Mouse (Mus musculus) heart, postnatal 0 days (tissue): ENCODE results near the gene Slc30a1. TPM values are rescaled to one million over a fixed set of nuclear protein-coding genes. Genes with fewer than 3 reads are reported as not detected.

Source experiments
- ATAC-seq: fragments of 200-750 bp; cut with Nextera tagmentation; 2 replicates; pipeline ENCODE4 v1.8.0; 2017; ENCODE audit warnings: low read depth, moderate number of reproducible peaks, moderate library complexity; ENCODE audit not compliant: insufficient read depth
- DNase-seq: peaks from one replicate; pipeline ENCODE4 v3.0.0-alpha.2; 2016; ENCODE audit warnings: low spot score
- H3K27ac ChIP-seq: fragments of 300-500 bp; sonication (generic); 2 replicates; pipeline ENCODE4 v1.5.1; 2014; ENCODE audit warnings: low read depth, mild to moderate bottlenecking
- H3K27me3 ChIP-seq: fragments of 300-500 bp; sonication (generic); 2 replicates; pipeline ENCODE4 v1.6.1; 2014; ENCODE audit warnings: low read length, mixed read lengths; ENCODE audit not compliant: control insufficient read depth, insufficient read depth
- H3K36me3 ChIP-seq: fragments of 300-500 bp; sonication (generic); replicated peaks from 2 replicates; pipeline ENCODE4 v1.6.1; 2014; ENCODE audit warnings: low read length, mixed read lengths; ENCODE audit not compliant: control insufficient read depth, insufficient read depth
- H3K4me1 ChIP-seq: fragments of 300-500 bp; sonication (generic); 2 replicates; pipeline ENCODE4 v1.6.1; 2014; ENCODE audit warnings: antibody characterized with exemption; ENCODE audit not compliant: control insufficient read depth, insufficient read depth
- H3K4me2 ChIP-seq: fragments of 300-500 bp; sonication (generic); 2 replicates; pipeline ENCODE4 v1.6.1; 2014; ENCODE audit warnings: low read depth, mild to moderate bottlenecking, low read length, moderate library complexity
- H3K4me3 ChIP-seq: fragments of 300-500 bp; sonication (generic); 2 replicates; pipeline ENCODE4 v1.5.1; 2014; ENCODE audit warnings: low read depth, low read length
- H3K9ac ChIP-seq: fragments of 300-500 bp; sonication (generic); replicated peaks from 2 replicates; pipeline ENCODE4 v1.6.1; 2014; ENCODE audit warnings: low read depth, low read length, mixed read lengths
- H3K9me3 ChIP-seq: fragments of 300-500 bp; sonication (generic); replicated peaks from 2 replicates; pipeline ENCODE4 v1.6.1; 2016; ENCODE audit warnings: low read length; ENCODE audit not compliant: control insufficient read depth
- CTCF ChIP-seq: IDR thresholded peaks from 2 replicates; pipeline ENCODE4 v1.5.1; 2016; ENCODE audit warnings: antibody characterized with exemption, control low read depth, low read depth
- EP300 ChIP-seq: IDR thresholded peaks from 2 replicates; pipeline ENCODE4 v1.6.1; 2016; ENCODE audit warnings: antibody characterized with exemption, low read depth
- WGBS: fragments of 180-500 bp; shearing (Covaris S2); extraction: QIAGEN DNeasy Blood & Tissue Kit; methylation state at CpG from one replicate; pipeline ENCODE4 v1.1.7; 2014; 5-methylcytosine and 5-hydroxymethylcytosine counted together
- polyA plus RNA-seq: library from polyadenylated mRNA; unstranded; fragments of >200 nt; fragmentation: Nextera tagmentation; extraction: Ambion mirVana; gene quantifications from 2 replicates; pipeline ENCODE4 v1.2.1, GENCODE M21; 2015
- total RNA-seq: library from RNA; depleted of rRNA; stranded (reverse); fragments of >200 nt; gene quantifications from 2 replicates; pipeline ENCODE4 v1.2.3, GENCODE M21; 2014; ENCODE audit warnings: low replicate concordance

The Slc30a1 gene
- total and polyA plus RNA-seq, 2 experiments from 2014 or later: 3.6 to 20.0 TPM

- Histone ChIP-seq H3K9me3 (no peaks in the 10 kb centered on the region), H3K27me3 (no peaks in the 10 kb centered on the region), H3K4me3 (no peak overlapping the region), H3K27ac (no peak overlapping the region), H3K4me2 (no peak overlapping the region), H3K4me1 (peaks cover 26% of the 10 kb centered on the region), H3K9ac (no peak overlapping the region), H3K36me3 (no peaks in the 10 kb centered on the region)
- ATAC-seq (no peak), DNase-seq (no peak)
- TF ChIP-seq CTCF (no peak), EP300 (no peak)
- 78% methylated on average over 10 of the region's 10 CpGs for WGBS
These were observed 28.9 kb upstream of the Slc30a1 start for GRCm38 (mm10) chr1:191877681-191878080.

DNA sequence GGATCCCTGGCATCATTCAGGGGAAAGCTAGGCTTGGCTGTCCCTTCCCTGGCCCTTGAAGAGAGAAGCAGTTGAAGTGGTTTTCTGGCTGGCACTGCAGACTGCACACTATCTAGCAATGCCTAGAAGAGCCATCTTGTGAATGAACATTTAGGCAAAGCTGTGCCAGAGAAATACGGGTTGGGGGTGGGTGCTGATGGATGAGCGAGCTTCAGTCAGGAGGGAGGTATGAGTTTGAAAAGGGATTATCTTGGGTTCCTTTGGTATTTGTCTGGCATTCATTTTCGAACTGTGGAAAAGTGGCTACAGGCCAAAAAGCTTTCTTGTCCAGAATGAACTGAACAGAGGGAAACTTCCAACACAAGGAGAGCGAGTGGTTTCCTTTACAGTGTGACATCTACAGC, 28.0 kb upstream of the Slc30a1 start:
- TF ChIP-seq EP300 (no peak), CTCF (no peak)
- Histone ChIP-seq H3K4me1 (peaks cover 26% of the 10 kb centered on the region), H3K9me3 (no peaks in the 10 kb centered on the region), H3K27me3 (no peaks in the 10 kb centered on the region), H3K9ac (no peak overlapping the region), H3K36me3 (no peaks in the 10 kb centered on the region), H3K4me2 (peak overlapping the region; percentile 11; the same call in 1 of the 2 replicates), H3K27ac (no peak overlapping the region), H3K4me3 (no peak overlapping the region)
- DNase-seq (peak; percentile 52), ATAC-seq (peak; percentile 60)
- WGBS: 17% methylated on average over 4 of the region's 4 CpGs

- no peak for ATAC-seq
- 62% methylated on average over 3 of the region's 3 CpGs for WGBS
- DNase-seq: no peak
- Histone ChIP-seq H3K36me3 (no peaks in the 10 kb centered on the region), H3K4me2 (no peak overlapping the region), H3K27me3 (no peaks in the 10 kb centered on the region), H3K4me1 (peaks cover 23% of the 10 kb centered on the region; the same call in 1 of the 2 replicates), H3K4me3 (no peak overlapping the region), H3K27ac (no peak overlapping the region), H3K9ac (no peak overlapping the region), H3K9me3 (no peaks in the 10 kb centered on the region)
- no peak for TF ChIP-seq EP300
These were observed 26.3 kb upstream of the Slc30a1 start for GRCm38 (mm10) chr1:191880247-191880646.

DNA sequence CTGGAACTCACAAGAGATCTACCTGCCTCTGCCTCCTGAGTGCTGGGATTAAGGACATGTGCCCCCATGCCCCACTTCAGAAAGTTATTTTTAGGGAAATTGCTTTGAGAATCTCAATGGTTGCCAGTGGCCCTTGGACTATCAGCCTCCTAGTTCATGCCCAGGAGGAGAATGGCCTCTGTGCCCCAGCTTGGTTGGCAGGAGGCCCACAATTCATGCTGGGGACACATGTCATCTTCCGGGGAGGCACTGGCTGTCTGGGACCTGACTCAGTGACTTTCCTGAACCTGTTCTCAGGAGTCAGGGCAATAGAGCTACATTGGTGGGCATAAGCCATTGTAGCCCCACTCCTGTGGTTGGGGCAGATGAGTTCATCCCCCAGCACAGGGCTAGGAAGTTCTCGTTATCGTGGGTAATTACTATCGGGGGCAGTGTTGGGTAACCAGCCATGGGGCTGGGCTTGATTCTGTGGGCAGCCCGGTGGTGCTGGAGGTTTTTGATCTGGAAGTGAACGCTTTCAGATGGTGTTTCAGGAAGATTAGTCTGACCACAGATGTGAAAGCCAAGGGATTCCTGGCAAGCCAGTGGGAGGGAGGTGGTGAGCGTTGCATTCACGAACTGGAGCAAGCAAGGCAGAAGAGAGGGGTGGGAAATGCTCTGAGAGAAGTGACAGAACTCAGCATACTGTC, 25.5 kb upstream of the Slc30a1 start:
- peaks cover 19% of the 10 kb centered on the region; the same call in 1 of the 2 replicates for H3K4me1 ChIP-seq
- no peak overlapping the region for H3K4me2 ChIP-seq
- TF ChIP-seq CTCF: no peak
- TF ChIP-seq EP300: no peak
- WGBS: 54% methylated on average over 8 of the region's 8 CpGs
- ATAC-seq (no peak), DNase-seq (no peak)
- H3K36me3 ChIP-seq: no peaks in the 10 kb centered on the region
- H3K4me3 ChIP-seq: no peak overlapping the region
- no peak overlapping the region for H3K9ac ChIP-seq
- H3K27me3 ChIP-seq: no peaks in the 10 kb centered on the region
- no peak overlapping the region for H3K27ac ChIP-seq
- no peaks in the 10 kb centered on the region for H3K9me3 ChIP-seq

DNA sequence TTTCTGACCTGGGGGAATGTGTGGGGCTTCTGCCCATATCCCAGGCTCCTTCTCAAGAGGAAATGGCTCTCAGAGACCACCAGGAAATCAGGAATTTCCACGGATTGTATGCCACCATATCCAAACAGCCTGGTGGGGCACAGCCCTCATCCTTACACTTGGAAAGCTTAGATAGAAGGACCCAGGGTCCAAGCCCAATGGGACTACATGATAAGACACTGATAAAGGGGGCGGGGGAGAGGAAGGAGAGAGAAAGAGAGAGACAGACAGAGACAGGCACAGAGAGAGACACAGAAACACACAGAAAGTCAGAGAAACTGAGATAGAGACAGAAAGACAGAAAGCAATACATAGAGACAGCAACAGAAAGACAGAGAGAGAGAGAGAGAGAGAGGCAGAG, 24.9 kb upstream of the Slc30a1 start:
- 25% methylated on average over 2 of the region's 2 CpGs for WGBS
- Histone ChIP-seq H3K9me3 (no peaks in the 10 kb centered on the region), H3K9ac (no peak overlapping the region), H3K36me3 (no peaks in the 10 kb centered on the region), H3K4me2 (no peak overlapping the region), H3K27me3 (no peaks in the 10 kb centered on the region), H3K27ac (no peak overlapping the region), H3K4me3 (no peak overlapping the region), H3K4me1 (peaks cover 19% of the 10 kb centered on the region; the same call in 1 of the 2 replicates)
- no peak for DNase-seq
- no peak for ATAC-seq
- TF ChIP-seq CTCF: no peak
